Mouse (Mus musculus) hindlimb bud, embryonic 11.5 days (tissue): Measurements from ENCODE around the gene Sag.

Experiments used
- DNase-seq: peaks from one replicate; pipeline ENCODE4 v3.0.0-alpha.2; 2012; ENCODE audit warnings: low read depth, low spot score; ENCODE audit errors: extremely low spot score

Gene Sag

DNA sequence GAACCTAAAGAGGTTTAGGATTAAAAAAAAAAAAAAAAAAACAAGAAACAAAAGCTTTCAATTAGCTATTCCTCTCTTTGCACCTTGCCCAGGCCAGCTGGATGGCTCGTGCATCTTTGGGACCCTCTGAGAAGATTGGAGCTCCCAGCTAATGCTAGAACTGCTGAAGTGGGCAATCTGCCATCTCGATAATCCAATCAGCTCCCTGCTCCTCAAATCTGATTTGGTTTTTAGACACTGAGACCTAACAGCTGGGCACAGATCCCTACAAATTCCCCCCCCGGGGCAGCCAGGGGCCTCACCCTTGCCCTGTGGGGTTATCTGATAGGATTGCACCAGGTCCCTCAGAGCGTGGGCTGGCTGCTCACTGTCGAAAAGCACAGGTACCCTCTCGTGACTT is at the start of gene Sag:
Gene Sag, plus strand, starts transcription at position 105 of the 400 bp plus-strand sequence.
- DNase-seq = no peak

DNA sequence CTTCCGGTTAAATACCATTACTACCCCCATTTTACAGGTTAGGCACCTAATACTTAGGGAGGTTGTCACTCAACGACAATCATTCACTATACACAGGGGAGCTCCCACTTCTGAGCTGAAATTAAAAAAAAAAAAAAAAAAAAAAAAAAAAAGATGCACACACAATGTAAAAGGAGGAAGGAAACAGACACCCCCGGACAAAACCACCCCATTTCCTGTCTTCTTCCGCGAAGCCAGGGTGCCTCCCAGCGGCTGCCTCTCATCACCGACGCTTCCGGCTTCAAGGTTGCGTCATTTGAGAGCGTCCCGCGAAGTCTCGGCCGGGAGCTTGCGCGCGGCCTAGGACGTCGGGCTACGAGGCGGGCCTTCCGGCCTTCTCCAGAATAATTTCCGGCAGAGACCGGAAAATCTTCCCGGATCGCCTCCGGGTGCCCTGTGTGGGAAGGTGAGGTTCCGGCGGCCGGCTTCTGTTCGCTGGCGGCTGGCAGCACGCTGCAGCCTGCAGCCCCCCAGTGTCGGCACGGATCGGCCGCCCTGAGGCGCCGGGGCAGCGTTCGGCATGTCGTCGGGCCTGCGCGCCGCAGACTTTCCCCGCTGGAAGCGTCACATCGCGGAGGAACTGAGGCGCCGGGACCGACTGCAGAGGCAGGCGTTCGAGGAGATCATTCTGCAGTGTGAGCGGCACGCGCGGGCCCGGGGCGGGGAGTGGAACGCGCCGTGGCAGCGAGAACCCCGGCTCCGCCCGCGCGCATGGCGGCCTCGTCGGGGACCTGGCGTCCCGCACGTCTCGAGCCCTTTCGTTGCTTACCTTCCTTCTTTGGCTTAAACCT is 47.6 kb upstream of the Sag start, which contains the start of gene Atg16l1:
Gene Atg16l1, plus strand, starts transcription at position 230 of the 830 bp plus-strand sequence.
- DNase-seq = peak; percentile 74

DNA sequence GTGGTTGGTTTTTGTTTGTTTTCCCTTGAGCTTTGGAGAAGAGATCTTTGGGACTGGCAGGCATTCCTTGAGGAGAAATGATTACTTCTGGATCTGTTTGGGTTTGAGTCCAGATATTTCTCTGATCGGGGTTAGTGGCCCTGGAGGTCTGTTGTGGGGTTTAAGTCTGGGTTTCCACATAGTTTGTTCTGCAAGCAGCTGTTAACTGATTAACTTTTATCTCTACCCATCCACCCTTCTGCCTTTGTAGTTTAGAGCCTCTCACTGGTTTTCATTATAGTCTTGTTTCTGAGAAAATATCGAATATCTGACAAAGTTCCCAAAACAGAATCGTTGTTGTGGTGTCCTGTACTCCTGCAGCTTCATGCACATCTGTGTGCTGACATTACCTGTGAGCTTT is 39.7 kb upstream of the Sag start:
- DNase-seq = no peak

DNA sequence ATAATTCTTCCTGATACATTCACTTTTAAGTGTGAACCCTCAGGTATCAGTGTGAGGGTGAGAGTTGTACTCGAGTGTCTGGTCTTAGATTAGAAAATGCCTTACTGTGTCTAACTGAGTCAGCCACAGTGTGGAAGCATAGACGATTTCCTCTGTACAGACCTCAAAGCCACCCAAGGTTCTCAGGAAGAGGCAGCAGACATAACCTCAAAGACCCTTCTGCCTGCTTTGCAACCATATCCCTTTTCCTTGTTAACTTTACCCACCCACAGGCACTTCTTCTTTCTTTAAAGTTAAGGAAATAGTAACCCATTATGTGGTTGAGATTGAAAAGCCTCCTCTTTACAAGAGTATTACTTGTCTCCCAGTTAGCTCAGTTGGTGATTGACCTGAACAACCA is 37.7 kb upstream of the Sag start:
- no peak for DNase-seq

DNA sequence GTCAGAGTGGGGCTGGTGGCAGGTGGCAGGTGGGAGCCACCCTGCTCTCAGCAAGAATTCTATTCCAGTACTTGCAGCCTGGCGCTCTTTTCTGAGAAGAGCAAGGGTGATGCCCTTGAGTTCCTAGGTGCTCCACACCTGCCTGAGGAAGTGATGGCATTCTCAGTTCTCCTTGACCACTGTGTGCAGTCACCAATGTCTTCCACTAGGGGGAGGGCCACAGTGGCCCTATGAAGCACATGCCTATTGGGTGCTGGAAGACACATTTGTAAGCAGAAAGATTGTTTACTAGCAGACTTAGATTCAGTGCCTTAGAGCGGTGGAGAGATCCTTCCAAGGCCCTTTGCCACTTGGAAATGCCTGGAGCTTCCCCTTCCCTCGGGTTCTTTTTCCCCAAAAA is 37.2 kb upstream of the Sag start:
- DNase-seq = no peak

DNA sequence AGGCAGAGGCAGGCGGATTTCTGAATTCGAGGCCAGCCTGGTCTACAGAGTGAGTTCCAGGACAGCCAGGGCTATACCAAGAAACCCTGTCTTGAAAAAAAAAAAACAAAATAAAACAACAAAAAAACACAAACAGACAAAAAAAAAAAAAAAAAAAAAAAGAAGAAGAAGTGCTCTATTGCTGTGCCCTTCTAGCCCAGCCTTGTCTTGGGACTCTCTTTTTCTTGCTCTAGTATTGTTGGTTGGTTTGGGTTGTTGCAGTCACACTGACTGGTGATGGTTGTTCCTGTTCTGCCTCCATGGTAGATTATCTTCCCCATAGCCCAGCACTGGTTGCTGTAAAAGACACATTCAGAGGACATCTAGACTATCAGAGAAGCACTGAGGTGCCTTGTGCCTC is 34.2 kb upstream of the Sag start:
- no peak for DNase-seq

DNA sequence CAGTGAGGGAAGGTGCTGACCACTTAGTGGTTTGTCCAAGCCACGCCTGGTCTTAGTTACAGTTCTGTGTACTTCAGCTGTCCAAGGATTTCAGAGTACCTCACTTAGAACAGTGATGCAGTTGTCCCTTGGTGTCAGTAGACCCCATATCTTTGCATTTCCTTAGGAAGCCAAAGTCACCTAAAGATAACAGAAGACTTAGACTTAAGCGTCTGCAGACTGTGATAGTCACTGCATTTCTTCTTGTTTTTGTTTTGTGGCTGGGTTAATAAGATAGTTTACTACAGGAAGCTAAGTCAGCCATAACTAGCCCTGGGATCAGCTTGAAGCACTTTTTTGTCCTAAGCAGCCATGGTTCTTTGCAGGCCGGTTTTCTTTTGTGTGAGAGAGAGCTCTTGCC is 33.0 kb upstream of the Sag start:
- no peak for DNase-seq

DNA sequence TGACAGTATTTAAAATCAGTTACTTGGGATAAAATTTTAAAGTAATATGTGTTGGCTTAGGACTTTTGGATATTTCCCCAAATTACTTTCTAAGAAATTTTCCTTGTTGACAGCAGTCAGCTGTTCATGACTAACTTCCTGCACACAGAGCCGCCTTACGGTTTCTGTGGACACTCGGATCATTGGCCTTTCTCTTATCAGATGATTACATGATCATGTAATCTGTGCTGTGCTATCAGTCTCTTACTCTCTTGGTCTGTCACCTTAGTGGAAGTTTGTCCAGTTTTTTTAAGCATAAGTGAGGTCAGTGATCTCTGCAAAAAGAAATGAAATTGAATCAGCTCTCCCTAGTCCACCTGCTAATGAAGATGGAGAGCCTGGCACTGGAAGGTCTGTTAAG is 31.8 kb upstream of the Sag start:
- no peak for DNase-seq

DNA sequence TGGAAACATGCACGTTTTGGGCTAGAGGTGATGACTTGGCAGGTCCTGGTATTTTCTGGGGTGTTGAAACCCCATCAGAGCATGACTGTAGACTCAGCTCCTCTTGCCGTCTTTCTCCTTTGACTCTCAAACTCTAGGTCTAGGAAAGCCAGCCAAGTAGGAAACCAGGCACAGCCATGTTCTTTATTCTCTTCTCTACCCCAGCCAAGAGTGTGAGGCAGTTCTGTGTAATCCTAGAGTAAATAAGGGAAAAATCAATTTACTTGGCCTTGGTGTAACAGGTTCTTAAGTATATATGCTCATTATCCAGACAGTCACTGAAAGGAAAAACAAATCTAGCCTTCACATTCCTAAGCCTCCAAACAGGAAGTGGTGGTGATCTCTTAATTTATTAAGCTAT is 30.1 kb upstream of the Sag start:
- no peak for DNase-seq

DNA sequence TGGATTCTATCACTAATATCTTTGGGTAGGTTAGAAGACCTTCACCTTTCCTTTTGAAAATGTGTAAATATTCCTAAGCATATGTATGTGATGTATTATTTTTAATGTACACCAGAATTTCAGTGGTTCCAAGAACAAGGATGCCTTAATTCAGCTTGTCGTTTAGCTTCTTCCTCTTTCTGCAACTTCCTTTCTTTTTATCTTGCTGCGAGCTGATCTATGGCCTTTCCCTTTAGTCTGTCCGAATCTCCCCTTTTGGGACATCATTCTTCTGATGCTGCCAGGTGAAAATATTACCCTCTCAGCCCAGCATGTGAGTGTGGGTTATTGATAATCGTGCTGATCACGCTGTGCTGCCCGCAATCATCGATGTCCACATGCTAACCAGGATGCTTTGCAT is 28.6 kb upstream of the Sag start:
- no peak for DNase-seq

DNA sequence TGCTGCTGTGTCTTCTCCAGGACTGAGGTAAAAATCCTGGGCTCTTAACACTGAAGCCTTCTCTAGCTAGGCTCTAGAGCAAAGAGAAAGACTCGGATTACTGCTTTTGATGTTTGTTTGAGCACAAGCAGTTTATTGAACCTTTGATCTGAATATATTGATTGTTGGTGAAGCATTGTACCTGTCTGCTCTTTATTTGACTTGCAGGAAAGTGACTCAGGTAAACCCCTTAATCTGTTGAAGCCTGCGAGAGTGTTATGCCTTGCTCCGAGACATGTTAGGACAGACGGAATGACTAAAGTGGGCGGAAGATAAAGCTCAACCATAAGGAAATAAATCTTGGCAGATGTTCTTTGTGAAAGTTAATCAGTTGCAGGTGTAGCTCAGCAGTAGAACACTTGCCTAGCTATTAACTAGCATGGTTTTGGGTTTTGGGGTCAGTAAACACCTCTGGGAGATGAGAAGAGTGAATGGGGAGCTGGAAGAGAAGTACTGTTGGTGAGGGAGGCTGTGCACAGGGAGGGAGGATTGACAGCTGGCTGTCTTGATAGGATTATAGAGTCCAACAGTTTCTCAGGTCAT is 24.2 kb upstream of the Sag start:
- DNase-seq = no peak

DNA sequence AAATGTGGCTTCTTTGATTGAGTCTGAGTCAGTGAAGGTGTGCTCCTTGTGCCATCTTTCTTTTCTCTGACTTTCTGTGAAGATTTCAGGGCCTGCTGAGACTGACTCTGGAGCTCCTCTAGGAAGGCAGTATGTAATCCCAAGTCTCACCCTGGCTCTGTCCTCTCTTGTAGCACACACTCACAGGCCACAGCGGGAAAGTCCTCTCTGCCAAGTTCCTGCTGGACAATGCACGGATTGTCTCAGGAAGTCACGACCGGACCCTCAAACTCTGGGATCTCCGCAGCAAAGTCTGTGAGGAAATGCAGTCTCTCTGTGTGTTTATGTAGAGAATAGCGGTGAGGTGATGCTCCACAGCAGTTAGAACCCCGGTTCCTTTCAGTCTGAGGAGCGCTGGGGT is 17.8 kb upstream of the Sag start:
- no peak for DNase-seq

DNA sequence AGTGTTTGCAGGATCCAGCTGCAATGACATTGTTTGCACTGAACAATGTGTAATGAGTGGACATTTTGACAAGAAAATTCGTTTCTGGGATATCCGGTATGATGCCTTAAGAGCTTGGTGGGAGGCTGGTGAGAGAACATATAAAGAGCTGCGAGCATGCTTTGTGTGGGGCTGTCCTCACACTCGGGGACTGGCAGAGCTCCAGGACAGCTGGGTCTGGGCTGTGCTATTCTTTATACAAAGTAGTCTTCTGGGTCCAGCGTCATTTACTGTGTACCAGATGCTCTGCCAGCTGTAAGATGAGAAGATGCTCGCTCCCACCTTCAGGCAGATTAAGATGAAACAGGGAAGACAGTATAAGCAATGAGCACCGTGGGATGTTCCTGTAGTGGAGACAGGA is 17.2 kb upstream of the Sag start:
- DNase-seq = no peak

DNA sequence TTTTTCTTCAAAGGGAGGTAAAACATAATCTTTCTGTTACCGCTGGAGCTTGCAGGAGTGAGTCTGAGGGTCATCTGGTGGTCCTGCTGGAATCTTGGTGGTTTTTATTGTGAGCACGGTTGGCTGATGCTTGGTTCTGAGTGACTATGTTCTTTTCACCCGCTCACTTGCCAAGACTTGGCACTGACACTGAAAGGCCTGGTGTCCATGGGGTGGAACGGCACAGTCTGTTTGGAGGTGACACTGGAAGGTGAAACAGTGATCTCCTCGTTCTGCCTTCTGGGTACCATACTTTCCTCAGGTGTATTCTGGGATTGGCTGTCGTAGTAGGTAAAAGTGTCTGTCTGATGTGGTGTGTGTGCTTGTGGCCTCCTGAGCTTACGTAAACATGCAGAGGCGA is 13.8 kb upstream of the Sag start:
- DNase-seq = no peak

DNA sequence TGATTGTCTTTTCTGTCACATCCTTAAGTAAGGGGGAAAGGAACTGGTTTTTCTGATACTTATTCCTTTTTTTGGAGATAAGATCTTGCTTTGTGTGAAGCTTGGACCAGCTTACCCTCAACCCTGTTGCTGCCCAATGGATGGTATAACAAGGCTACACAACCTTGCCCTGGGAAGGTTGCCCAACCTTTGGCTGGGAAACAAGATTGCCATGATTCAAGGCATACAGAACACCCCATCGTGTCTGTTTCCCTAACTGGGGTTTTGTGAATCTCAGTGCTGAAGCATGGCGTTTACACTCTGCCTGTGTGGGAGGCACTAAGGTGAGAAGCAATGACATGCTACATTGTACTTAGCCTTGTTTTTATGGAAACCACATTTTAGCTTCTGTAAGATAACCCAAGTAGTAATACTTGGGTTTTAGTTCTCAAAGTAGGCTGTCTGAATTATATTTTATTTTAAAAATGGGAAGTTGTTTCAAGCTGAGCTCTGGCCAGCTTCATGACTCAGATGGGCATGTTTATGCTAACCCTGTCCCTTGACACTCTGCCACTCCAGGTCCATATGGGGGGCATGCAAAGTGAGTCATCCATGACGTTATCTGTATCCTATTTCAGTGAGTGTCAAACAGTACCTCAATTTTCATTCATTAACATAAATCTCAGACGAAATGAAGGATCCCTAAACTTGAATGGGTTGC is 10.9 kb upstream of the Sag start:
- no peak for DNase-seq

DNA sequence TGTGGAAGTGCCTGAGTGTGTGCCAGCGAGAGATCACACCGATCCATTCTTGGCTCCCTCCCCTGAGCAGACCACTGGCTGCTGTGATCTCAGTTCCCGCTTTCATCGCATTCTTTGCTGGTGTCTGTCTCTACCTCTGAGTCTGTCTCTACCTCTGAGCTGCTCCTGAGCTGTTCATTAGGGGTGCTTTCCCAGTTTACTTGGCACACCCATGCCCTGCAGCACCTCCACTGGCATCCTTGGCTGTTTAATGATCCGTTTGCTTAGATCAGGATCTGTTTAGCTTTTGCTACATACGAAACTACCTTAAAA is 10.4 kb upstream of the Sag start:
- no peak for DNase-seq

DNA sequence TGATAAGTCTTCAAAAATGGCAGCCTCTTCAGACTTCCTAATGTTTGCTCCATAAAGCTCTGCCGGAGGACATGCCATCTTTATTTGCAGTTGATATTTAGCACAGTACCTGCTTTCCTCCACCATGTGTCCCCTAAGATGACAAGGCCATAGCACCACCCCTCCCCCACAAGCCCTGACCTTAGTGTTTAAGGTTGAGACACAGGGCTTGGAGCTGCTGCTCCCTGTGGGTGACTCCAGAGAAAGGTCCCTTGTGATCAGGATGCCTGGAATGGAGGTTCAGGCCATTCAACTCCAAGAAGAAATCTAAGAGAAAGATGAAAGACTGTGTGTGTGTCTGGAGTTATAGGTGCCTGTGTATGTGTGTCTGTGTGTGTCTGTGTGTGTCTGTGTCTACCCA is 5.8 kb upstream of the Sag start:
- DNase-seq = no peak

DNA sequence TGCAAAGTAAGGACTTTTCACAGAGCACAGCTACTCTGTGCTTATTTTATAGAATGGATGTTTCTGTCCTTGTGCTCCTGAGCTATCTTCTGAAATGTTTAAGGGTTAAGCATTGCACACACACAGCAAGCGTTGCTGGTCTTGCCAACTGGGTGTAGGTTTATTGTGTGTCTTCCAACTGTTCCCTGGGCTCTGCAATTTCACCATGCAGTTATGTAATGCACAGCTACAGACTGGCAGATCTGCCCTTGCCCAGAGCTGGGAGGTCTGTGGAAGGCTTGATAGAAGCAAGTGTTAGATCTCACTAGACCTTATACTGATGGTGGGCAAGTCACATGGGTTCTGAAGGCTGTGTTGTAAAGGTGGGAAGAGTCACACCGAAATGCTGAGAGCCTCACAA is 5.2 kb upstream of the Sag start:
- no peak for DNase-seq

DNA sequence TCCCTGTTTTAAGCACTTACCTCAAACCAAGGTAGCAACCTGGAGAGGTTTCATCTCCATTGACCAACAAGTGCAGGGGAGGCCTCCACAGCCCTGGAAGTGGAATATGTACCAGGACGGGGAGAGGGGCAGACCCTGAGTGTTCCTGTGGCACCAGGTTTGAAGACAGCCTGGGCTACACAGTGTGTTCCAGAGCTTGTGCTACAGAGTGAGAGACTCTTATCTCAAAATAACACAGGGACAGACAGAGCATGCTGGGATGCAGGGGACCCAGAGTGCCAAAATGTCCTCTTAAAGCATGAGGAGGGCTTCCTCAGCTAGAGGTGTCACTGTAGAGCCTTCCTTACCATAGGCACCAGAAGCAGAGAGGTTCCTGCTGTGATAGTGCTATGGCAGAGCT is 4.3 kb downstream of the Sag start:
- no peak for DNase-seq

DNA sequence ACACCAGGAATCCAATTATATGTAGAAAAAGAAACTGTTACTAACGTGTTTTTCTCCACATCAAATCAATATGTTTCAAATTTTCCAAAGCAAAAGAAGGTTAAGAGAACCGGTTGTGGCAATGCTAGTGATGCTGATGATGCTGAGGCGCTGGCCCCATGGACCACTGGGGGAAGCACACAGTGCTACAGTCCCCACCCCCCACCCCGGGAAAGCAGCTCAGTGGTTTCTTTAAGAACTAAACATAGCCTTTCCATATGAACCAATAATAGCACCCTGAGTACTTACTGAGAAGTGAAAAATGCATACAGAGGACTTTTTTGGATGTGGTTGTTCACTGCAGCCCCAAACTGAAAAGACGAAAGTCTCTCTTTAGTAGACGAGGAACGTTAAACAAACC is 7.9 kb downstream of the Sag start:
- DNase-seq = no peak

DNA sequence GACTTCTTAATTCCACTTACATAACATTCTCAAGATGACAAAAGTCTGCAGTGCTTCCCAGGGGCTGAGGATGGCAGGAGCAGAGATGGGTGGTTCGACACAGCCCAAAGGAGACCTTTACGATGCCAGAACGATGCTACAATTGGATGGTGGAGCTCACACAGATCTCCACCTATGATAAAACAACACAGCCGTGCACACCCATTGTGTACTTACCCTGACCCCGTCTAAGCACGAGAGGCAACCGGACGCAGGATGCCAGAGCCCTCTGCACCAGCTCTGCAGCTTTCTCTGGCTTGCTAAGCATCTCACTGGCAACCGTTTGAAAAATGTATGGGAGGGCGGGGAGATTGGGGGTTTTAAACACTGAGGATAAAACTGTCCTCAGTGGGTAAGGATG is 8.6 kb downstream of the Sag start:
- DNase-seq = no peak

DNA sequence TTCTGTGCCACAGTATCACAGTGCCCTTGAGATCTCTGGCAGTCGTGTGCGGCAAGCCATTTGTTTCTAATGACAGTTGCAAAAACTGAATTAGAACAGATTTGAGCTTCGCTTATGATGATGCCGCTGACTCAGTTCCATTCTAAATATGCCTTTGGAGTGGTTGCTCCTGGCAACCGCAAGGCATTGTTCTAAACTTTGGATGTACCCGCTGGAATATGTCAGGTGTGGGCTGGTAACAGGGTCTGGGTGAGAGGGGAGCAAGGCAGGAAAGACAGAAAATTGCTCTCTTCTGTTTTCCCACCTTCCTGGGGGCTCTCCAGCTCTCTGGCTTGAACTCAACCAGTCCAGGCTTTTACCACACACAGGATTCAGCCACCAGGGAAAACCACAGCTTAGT is 9.7 kb downstream of the Sag start:
- DNase-seq = no peak
